Mouse (Mus musculus) left cerebral cortex, postnatal 4 days (tissue): ENCODE measurements around the gene Ezh1. TPM values are rescaled to one million over a fixed set of nuclear protein-coding genes. Genes with fewer than 3 reads are reported as not detected.

Experiments
- DNase-seq: peaks from one replicate; pipeline ENCODE4 v3.0.0-alpha.2; 2022
- intact Hi-C: fragments of 180-260 bp; cut with DNase I; formaldehyde crosslinking; loops from one replicate; pipeline ENCODE4 v1.15.1; 2025
- total RNA-seq, 2 experiments: library from RNA; stranded (reverse); gene quantifications; 2 replicates each; pipeline ENCODE4 v1.2.3; 2021

Ezh1 gene
- 10 to 100 TPM; 34.3 to 36.6 TPM for total RNA-seq

DNA sequence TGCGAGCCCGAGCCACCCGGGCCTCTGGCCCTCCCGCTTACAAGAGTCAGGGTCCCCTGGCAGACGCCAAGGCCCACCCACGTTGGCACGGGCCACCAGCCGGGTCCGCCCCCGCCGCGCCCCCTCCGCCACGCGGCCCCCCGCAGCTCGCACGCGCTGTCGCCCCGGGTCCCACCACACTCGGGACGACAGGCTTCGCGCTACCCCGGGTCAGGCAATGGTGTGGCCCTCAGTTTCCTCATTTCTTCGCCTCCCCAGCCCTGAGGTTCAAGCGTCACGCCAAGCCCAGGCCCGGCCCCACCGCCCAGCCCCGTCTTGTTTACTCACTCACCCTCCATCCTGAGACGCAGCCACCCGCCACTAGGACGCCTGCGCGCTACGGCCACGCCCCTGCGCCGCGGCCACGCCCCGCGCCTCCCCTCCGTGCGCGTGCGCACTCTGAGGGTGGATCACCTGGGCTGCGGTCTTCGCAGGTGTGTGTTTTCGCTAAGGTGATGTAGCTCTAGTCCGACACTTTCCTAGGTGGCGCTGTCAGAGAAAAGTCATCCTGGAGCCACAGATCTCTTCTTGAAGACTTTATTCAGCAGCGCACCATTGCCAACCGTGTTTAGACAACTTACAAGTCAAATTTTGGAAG, at the start of gene Ezh1:
Gene Ezh1, minus strand, starts transcription at position 399 of the 637 bp plus-strand sequence.
- intact Hi-C loops, result loop anchor here (10.0 kb wide), 1 partner anchor 169 kb away; no protein-coding TSS in a partner anchor
- DNase-seq, result peak; percentile 88

GRCm38 (mm10) chr11:101275309-101275708, 49.0 kb upstream of the Ezh1 start:
- intact Hi-C loops, result no loop called here
- DNase-seq, result no peak

DNA sequence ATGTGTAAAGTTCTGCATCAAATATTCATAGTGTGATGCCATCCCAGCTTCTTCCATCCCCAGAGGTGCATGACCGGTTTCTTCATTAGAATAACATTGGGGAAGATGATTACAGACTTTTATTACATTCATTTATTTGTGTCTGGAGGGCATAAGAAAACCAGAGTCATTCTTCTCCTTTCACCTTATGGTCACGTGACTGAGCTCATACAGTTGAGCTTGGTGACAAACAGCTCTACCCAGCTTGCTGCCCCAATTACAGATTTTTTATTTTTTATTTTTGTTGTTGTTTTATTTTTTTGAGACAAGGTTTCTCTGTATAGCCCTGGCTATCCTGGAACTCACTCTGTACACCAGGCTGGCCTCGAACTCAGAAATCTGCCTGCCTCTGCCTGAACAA, 46.2 kb upstream of the Ezh1 start:
- no peak for DNase-seq
- intact Hi-C loops, result no loop called here

DNA sequence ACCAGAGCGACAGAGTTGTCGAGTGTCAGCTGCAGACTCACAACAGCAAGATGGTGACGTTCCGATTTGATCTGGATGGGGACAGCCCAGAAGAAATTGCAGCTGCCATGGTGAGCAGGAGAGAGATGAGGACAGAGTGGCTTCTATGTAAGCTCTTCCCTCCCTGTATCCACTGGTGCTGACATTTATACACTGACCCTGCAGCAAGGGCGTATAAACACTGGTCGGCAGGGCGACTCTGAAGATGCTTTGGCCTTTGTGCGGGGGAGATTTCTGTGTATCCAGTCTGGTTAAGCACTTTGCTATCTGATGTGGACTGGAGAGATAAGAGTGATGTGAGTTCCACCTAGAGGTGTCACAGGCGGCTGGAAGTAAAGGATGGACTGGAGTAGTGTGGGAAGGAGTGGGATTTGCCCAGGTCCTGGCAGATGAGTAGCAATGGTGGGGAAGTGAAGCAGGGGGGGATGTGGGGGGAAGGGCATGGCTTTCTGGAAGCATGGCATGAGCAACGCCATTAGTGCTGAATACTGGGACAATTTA, 43.4 kb upstream of the Ezh1 start:
- DNase-seq, result no peak
- intact Hi-C loops, result no loop called here

DNA sequence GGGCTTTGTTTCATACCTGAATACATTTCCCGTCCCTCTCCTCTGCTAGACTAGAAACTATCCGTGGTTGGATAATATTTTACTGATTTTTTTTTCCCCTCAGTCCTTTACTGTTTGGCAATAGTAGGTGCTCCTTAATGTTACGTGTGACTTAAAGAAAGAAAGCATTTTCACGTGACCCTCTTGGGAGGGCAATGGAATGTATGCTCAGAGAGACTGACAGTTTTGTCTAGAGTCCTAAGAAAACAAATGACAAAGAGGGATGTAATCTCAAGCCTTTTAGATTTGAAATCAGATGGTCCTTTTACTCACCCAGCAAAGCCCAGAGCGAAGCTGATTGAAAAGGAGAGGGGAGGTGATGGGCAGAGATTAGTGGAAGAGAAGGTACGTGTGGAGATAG, 39.6 kb upstream of the Ezh1 start:
- intact Hi-C loops, result no loop called here
- DNase-seq, result no peak

GRCm38 (mm10) chr11:101264954-101265471, 38.8 kb upstream of the Ezh1 start:
- DNase-seq, result no peak
- intact Hi-C loops, result no loop called here

DNA sequence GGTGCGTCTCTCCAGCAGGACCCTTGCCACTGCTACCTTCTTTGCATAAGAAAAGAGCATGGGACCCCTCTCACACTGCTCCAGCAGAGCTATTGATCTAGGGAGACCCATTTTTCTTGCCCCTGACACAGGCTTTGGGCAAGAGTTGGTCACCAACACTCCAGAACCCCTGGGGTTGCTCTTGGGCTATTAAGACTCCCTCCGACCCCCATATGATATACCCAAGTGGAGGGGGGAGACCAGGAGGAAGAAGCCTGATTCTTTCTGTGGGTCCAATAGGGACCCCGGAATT, 37.7 kb upstream of the Ezh1 start:
- intact Hi-C loops, result no loop called here

GRCm38 (mm10) chr11:101263138-101263988, 37.1 kb upstream of the Ezh1 start:
- intact Hi-C loops, result no loop called here
- no peak for DNase-seq

More for the DNA sequence above, 37.7 kb upstream of the Ezh1 start:
- no peak for DNase-seq

DNA sequence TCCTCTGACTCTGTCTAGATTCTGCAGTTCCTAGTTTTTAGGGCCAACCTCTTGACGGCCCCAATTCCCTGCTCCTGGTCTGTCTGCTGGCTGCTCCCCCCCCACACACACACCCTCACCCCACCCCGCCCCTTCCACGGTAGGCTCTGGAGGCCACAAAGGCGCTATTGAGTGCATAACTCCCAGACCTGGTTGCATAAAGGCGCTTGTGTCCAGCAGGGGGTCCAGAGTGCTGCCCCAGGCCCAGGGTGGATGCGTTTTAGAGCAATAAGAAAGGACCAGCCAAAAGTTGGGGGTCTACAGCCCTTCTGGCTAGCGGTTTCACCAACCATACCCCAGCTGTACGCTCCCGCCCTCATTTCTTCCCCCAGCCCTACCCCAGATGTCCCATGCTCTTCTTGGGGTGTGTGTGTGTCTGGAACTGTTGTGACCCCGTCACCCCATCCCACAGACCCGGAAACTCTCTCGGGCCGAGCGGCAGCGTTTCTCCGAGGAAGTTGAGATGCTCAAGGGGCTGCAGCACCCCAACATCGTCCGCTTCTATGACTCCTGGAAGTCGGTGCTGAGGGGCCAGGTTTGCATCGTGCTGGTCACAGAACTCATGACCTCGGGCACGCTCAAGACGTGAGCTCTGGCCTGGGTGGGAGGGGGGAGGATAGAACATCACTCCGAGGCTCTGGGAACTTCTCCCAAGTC, 36.2 kb upstream of the Ezh1 start:
- no peak for DNase-seq
- intact Hi-C loops, result no loop called here

GRCm38 (mm10) chr11:101260826-101261380, 34.6 kb upstream of the Ezh1 start:
- intact Hi-C loops, result no loop called here
- no peak for DNase-seq

GRCm38 (mm10) chr11:101259948-101260825, 33.9 kb upstream of the Ezh1 start, which contains the start of gene Wnk4:
Gene Wnk4 (plus strand): TSS chr11:101260567.
- DNase-seq, result peak; percentile 62
- intact Hi-C loops, result no loop called here

GRCm38 (mm10) chr11:101259261-101259712, 33.0 kb upstream of the Ezh1 start:
- DNase-seq, result no peak
- intact Hi-C loops, result no loop called here

DNA sequence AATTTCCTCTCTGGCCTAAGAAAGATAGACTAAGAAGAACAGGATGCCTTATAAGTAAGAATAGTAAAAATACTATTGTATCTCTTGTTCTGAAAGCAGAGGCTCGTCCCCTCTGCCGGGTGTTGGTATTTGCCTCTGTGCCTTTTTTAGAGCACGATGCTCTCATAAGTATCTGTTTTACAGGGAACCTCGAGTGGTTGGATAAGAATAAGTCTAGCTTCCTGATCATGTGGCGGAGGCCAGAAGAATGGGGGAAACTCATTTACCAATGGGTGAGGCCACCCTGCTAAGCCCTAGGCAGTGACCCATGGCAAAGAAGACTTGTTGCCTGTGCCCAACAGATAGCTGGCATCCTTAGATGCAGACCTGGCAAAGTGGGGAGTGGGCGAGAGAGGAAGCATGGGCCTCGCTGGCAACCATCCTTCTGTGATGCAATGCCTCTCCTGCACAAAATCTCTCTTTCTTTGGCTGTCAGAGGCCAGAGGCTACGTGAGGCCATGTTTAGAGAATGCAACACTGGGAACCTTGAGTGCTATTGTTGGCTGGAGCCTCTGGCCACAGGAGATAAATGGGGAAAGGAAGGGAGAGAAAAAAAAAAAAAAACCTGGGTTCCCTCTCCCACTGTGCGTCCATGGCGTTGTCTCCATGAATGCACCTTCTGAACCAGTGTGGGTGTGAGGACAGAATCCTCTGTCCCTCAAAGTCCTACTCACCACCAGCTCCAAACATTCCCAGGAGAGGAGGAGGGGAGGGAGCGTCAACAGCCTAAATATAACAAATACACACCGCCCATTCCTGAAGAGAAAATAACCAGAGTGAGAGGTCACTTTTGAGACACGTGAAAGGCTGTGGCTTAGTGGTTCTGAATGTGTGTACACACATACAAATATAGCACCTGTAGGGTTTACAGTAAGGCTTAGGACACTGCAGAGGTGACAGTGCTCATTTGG, 29.8 kb upstream of the Ezh1 start:
- intact Hi-C loops, result no loop called here
- DNase-seq, result no peak

DNA sequence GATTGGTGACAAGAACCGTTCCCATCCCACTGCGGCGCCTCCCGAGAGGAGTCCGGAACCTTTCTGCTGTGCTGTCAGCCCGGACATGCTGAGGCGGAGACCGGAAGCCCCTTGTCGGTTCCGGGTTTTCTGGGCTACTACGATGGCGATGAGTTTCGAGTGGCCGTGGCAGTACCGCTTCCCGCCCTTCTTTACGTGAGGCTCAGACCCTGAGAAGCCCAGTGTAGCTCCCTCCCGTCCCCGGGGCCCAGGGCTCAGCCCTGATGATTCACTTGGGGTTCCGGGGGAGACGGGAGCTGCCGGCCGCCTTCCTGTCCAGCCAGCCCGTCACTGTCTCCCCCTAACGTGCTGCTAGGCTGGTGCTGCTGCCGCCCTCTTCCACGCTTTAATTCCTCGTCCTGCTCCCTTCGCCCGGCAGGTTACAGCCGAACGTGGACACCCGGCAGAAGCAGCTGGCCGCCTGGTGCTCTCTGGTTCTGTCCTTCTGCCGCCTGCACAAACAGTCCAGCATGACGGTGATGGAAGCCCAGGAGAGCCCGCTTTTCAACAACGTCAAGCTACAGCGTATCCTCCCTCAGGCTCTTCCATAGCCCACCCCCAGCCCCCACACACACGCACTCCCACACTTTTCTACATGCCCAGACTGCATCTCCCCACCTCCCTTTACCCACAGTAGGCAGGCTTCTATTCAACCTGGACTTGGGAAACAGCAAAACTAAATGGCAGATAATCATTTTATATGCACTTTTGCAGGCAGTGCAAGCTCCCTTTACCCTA, 27.5 kb upstream of the Ezh1 start, which contains the start of gene Vps25:
Gene Vps25, plus strand, starts transcription at position 95 of the 777 bp plus-strand sequence.
- intact Hi-C loops, result no loop called here
- peak; percentile 80 for DNase-seq

DNA sequence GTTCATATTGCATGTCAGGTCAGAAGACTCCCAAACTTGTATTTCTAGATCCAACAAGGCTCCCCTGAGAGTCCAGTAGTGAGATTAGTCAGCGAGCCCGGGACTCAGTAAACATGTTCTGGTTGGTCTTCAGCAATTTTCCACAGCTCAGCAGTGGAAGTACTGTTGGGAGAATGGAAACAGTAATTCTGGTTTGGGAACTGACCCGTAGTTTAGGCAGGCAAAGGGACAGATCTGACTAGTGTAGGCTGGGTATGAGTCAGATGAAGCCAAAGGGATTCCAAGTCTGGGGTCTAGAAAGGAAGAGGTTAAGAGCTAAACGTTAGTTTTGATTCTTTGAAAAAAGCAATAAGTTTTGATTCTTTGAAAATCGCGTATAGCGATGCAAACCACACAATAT, 26.7 kb upstream of the Ezh1 start:
- intact Hi-C loops, result no loop called here
- DNase-seq, result no peak

GRCm38 (mm10) chr11:101251031-101251430, 24.8 kb upstream of the Ezh1 start:
- no peak for DNase-seq
- intact Hi-C loops, result no loop called here

GRCm38 (mm10) chr11:101248258-101248994, 22.2 kb upstream of the Ezh1 start:
- intact Hi-C loops, result loop anchor here (5.0 kb wide), 1 partner anchor 36 kb away; no protein-coding TSS in a partner anchor
- peak; percentile 62 for DNase-seq
